Mouse (Mus musculus) liver, embryonic 14.5 days (tissue): ENCODE results near the gene Herc1.

Experiments used
- CTCF ChIP-seq: IDR thresholded peaks from 2 replicates; pipeline ENCODE4 v1.5.1; 2016; ENCODE audit warnings: antibody characterized with exemption, low read depth, control low read depth
- EP300 ChIP-seq: IDR thresholded peaks from 2 replicates; pipeline ENCODE4 v1.6.1; 2016; ENCODE audit warnings: antibody characterized with exemption, low read depth

GRCm38 (mm10) chr9:66520299-66520698, 170.0 kb downstream of the Herc1 start:
- TF ChIP-seq CTCF (no peak), EP300 (no peak)
